Mouse (Mus musculus): Measurements from ENCODE around the gene Cacna2d2.

The Cacna2d2 gene

GRCm38 (mm10) chr9:107403116-107403515 lies 3.7 kb downstream of the Cacna2d2 start:
- no peak for DNase-seq (ENCODE audit: low read depth, low spot score)

- no peak for DNase-seq (ENCODE audit: low read depth, low spot score)
Observed at GRCm38 (mm10) chr9:107409449-107409848, 10.0 kb downstream of the Cacna2d2 start.

DNA sequence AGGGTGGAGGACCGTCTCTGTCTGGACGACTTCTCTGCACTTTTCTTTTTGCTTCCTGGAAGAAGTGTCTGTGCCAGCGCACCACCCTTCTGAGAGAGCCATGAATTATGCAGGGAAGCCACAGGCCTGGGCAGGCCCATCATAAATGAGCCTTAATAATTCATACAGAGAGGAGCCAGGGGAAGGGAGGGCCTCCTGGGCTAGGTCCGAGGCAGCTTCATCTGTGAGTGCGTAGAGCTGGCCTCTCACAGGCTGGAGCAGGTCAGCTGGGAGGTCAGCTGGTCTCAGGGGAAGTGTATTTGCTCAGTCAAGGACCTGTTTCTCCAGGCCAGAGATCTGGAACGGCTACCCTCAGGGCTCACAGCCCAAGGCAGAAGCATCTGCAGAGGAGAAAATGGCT lies 17.7 kb downstream of the Cacna2d2 start:
- no peak for DNase-seq (ENCODE audit: low read depth, low spot score)

DNA sequence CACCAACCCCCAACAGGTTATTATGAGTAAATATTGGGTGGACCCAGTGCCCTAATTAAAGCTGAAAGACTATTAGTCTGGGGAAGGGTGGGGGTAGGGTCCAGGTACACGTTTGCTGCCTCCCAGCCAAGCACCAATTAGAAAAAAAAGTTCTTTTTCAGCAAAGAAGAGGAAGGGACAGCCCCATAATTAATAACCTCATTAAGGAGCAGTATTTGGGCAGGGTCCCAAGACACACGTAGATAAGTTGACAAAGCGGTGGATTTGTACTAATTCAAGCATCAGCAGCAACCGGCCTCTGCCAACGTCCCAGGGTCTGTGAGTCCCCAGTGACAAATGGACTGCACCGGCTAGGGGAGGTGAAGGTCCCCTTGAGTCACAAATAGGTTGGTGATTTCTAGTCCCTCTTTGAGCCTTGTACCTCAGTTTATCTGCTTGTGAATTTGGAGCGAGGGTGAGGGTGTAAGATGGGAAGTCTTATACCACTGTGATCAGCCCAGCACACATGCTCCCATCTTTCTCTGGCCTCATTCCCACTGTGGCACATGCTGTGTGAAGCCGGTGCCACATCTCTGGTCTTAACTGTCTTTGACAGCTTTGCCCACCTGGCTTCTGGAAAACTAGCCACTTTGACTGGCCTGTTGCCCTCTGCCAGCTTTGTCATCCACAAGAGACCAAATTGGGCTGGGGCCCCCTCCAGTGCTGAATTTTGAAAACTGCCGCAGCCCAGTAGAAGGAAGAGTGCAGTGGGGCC lies 20.3 kb downstream of the Cacna2d2 start:
- DNase-seq (ENCODE audit: low read depth, low spot score): no peak

DNA sequence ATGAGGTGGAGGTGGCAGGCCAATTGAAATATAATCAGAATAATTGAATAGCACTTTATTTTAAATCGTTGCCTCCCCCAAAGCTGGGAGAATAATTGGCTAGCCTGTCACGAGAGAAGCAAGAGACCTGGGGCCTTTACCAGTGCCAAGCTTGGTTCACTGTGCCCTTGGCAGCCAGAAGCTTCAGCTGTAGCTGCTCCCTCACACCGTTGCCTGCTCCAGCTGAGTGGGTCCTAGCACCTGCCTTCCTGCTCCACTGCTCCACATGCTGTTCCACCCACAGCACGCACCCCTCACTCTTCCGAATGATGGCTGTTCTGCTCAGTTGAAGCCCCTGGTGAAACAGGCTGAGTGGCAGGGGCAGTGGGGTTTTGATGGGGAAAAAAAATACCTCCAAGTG lies 21.5 kb downstream of the Cacna2d2 start:
- no peak for DNase-seq (ENCODE audit: low read depth, low spot score)

DNA sequence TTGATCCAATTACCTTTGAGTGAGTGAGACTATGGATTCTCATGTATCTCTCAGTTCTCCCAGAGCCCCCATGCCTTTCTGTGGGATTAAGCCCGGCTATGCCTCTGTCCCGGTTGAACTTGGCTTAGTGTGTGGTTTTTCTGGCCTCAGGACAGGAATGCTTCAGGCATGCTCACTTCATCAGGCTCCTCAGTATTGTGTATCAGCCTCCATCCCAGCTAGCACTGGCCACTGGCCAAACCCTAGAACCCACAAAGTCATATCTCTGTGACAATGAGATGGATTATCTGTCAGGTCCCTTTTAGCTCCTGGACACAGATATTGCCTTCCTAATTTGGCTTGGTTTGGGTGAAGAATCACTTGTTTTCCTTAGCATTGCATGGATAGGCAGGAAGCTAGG lies 23.5 kb downstream of the Cacna2d2 start:
- no peak for DNase-seq (ENCODE audit: low read depth, low spot score)

GRCm38 (mm10) chr9:107424485-107425175 lies 25.2 kb downstream of the Cacna2d2 start:
- DNase-seq (ENCODE audit: low read depth, low spot score): no peak

DNA sequence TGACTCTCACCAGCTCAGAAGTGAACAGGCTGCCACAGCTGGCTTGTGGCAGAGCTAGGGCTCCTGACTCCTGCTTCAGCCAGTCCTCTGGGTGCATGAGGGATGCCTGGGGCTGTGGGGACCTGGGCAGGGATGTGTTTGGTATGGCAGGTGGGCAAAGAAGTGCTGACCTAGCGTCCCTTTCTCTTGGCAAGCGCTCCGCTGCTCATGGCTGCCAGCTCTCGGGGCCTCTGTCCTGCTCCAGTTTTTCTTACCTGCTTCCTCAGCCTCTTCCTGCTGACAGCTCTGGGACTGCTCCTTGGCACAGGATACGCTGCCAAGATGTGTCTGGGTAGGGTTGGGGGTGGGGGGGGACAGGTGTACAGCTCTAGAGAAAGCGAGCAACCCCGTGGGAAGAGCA lies 28.5 kb downstream of the Cacna2d2 start:
- no peak for DNase-seq (ENCODE audit: low read depth, low spot score)

DNA sequence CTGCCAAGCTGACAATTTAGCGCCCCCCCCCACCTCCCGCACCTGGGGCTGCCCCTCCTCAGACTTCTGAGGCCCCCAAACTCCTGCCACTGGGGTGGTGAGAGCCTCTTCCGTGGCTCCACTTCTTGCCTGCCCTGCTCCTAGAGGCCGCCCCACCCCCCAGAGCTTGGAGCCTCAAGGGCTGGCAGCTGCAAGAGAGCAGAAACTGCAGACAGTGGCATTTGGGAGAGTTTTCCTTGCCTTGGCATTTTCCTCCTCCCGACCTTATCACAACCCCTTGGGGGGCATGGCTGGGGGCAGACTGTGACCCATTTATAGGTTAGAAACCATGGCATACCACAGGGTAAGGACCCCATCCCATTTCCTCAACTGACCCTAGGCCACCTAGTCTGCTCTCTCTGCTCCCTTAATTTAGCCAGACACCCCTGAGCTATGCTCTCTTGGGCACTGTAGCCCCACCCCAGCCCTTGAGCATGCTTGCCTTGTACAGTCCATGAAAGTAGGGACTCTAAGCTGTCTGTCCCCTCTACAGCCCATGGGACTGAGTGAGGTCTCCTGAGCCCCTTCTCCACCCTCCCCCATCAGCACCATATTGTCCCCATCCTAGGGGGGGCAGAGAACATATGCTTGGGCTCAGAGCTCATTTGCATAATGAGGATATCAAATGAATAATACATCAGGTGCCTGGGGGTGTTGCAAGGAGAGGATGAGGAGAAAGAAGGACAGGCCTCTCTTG lies 29.2 kb downstream of the Cacna2d2 start:
- no peak for DNase-seq (ENCODE audit: low read depth, low spot score)

DNA sequence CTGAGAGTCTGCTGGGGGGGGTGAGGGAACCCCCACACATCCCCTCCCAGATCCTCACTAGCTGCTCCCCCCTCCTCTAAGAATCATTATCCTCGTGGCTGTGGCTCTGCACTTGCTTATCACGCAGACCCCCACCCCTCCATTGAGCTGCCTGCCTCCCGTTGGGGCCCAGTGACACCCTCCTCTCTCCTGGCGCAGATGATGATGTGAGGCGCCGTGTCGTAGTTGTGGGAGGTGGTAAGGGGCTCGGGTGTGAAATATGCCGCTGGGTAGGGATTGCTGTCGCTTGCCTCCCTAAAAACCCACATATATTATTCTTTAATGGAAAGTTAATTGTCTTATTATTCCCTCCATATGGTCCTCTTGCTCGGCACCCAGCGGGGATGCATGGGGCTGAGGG lies 31.0 kb downstream of the Cacna2d2 start:
- no peak for DNase-seq (ENCODE audit: low read depth, low spot score)

DNA sequence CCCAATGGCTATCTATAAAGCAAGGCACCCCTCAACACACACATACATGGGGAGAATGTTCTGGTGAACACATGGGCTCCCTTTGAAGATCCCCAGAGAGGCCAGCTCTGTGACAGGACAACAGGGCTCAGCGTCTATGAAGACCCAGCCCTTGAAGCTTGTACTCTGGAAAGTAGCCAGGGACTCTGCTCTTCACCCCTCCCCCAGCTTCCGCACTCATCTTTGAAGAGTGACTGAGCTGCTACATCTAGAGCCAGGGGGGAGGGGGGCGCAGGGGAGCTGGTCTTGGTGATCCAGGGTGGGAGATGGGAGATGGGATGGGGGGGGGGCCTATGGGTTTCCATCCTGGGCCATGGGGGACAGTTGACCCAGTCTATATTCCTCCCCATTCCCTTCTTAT lies 33.1 kb downstream of the Cacna2d2 start:
- no peak for DNase-seq (ENCODE audit: low read depth, low spot score)

DNA sequence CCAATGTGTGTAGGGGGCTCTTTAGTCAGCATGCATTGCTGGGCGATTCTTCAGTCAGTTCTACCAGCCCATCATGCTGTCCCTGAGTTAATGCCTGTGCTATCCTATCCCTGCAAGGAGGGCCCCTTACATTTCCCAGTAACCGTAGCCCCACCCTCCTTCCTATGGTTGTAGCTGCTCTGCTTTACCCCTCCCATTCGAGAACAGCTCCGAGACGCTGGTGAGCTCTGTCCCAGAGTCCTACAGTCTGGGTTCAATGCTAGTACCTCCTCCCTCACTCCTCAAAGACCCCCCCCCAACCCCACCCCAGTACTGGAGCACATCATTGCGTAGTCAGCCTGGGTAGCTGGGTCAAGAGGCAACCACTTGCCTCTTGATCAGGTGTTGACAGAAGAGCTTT lies 35.4 kb downstream of the Cacna2d2 start:
- DNase-seq (ENCODE audit: low read depth, low spot score): no peak

- no peak for DNase-seq (ENCODE audit: low read depth, low spot score)
Observed at GRCm38 (mm10) chr9:107435285-107435684, 35.9 kb downstream of the Cacna2d2 start.

DNA sequence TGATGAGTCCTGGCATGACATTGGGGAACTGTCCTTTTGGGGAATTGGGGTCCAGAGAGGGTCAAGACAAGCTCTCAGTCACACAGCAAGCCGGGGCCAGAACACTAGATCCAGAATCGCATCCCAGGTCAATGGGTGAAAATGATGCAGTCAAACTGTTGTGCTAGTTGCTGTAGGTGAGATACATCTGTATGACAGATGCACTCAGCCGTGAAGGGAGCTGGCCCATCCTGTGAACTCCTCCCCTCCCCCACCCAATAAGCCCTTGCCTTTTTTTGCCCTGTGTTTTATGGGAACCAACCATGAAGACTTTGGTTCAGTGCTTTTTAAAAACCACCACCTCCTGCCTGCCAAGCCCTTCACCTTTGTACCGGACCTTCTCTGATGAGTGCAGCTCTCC lies 43.5 kb downstream of the Cacna2d2 start:
- DNase-seq (ENCODE audit: low read depth, low spot score): no peak

DNA sequence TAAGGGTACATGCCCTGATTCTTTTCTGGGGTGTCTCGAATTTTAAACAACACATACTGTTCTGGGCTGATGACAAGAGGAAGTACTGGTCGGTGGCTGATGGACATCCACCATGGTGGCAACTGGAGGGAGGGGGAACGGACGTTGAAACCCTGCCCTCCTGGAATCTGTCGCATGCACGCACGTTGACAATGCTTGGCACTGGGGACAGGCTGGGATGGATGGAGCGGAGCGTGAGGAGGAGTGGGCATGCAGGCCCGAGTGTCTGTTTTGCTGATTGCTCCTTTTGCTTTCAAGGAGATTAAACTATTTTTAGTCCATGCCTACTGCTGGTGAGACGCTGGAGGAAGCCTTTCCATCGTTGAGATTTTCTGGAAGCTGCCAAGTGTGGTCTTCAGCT lies 43.9 kb downstream of the Cacna2d2 start:
- no peak for DNase-seq (ENCODE audit: low read depth, low spot score)

DNA sequence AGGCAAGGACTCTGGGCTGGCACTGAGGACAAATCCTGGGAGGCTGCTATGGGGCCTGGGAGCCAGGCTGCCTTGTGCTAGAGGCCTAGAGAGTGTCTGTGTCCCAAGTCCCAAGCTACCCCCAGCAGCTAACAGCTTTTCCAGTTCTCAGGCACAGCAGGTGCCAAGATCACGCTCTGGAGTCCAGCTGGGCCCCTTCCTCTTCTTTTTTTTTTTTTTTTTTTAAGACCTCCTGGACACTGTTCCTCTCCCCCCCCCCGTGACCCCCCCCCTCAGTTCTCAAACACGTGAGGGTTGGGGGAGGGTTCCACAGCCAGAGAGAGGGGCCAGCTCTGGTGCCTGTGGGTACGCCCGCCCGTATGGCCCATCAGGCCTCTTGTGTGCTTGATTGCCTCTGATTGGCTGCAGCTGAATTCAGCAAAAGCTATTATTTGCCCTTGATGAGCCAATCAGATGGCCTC lies 45.6 kb downstream of the Cacna2d2 start:
- DNase-seq (ENCODE audit: low read depth, low spot score): no peak

DNA sequence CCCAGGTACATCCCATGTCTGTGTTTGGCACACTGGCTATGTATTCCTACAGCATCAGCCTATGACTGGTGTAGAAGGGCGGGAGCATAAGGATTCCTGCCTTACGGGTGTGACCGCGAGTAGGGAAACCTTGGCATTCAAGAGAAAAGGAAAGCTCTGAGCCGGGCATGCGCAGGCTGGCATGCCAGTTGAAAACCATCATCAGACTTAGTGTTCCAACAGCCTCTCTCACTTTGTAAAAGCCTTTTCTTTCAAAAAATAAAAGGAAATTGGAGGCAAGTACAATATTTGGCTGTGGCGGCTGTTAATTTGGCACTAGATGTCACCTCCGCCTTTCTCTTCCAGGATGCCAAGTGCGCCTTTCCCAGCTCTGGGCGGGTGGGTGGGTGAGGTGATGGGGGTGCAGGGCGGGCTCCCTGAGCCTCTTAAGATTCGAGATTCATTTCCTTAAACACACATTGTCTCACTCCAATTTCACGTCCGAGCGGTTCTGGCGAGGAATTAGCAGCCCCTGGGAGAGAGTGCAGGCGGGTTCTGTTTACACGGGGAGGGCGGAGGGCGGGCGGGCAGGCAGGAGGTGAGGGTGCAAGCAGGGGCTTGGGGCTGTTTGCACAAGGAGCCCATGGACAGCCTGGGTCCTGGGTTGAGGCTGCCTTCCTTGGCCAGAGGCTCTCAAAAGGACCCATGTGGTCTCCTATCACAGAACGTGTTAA lies 49.5 kb downstream of the Cacna2d2 start:
- DNase-seq (ENCODE audit: low read depth, low spot score): no peak

- no peak for DNase-seq (ENCODE audit: low read depth, low spot score)
Observed at GRCm38 (mm10) chr9:107451400-107451799, 52.0 kb downstream of the Cacna2d2 start.

DNA sequence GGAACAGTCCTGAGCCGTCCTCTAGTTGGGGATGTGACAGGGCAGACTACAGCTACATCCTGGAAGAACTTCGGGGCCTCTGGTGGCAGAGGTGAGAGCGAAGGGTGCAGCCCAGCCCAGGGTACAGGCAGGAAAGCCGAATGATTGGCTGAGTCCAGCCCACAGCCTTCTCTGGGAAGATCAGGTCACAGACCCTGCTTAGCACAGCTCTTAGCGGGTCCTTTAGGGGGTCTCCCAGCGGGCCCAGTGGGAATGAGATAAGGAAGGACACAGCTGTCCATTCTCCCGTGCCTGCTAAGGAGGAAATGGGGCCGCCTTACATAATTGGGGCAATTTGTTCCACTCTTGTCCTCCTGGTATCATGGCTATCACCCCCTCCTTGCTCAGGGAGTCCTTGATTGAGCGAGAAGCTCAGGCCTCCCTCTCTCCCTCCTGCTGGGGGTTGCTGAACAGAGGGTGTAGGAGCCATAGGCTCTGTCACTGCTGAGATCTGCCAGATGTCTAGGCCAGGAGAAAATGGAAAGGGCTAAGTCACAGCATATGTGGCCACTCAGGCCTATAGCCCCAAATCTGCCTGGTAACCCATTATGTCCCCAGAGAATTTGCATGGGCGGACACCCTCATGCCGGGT lies 52.6 kb downstream of the Cacna2d2 start:
- no peak for DNase-seq (ENCODE audit: low read depth, low spot score)

DNA sequence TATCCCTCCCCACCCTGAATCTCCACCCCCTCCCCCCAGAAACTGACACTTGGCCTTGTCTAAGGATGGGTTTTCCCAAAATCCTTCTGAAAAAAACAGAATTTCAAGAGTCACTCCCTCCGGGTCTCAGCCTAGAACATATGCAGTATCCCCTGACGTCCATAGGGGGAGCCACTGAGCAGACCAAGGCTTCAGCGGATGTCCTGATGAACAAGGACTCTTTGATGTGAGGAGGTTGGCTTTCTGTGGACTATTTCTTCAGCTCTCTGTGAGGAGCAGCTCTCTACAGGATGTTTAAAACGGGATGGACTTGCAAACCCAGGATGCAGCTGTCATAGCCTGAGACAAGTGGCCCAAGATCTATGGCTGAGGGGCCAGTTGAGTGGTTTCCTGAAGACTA lies 53.1 kb downstream of the Cacna2d2 start:
- peak; percentile 57 for DNase-seq (ENCODE audit: low read depth, low spot score)

- no peak for DNase-seq (ENCODE audit: low read depth, low spot score)
Observed at GRCm38 (mm10) chr9:107453151-107453550, 53.7 kb downstream of the Cacna2d2 start.

Data from CD4-positive, CD25-positive, alpha-beta regulatory T cell, adult 2 months (primary cell).